Mouse (Mus musculus): ENCODE results near the gene Fras1.

The Fras1 gene

GRCm38 (mm10) chr5:96688885-96689284, 315.1 kb downstream of the Fras1 start:
- DNase-seq (ENCODE audit: low spot score) = no peak

GRCm38 (mm10) chr5:96698972-96699371, 325.2 kb downstream of the Fras1 start:
- no peak for DNase-seq (ENCODE audit: low spot score)

- peak; percentile 36 for DNase-seq (ENCODE audit: low spot score)
Observed at GRCm38 (mm10) chr5:96702706-96703625, 329.2 kb downstream of the Fras1 start.

- no peak for DNase-seq (ENCODE audit: low spot score)
Observed at GRCm38 (mm10) chr5:96708515-96708914, 334.8 kb downstream of the Fras1 start.

- DNase-seq (ENCODE audit: low spot score) = peak; percentile 26
Observed at GRCm38 (mm10) chr5:96712089-96712684, 338.4 kb downstream of the Fras1 start.

- DNase-seq (ENCODE audit: low spot score) = no peak
Observed at GRCm38 (mm10) chr5:96712799-96713198, 339.0 kb downstream of the Fras1 start.

GRCm38 (mm10) chr5:96716273-96717034, 342.7 kb downstream of the Fras1 start:
- no peak for DNase-seq (ENCODE audit: low spot score)

GRCm38 (mm10) chr5:96717690-96718089, 343.9 kb downstream of the Fras1 start:
- no peak for DNase-seq (ENCODE audit: low spot score)

GRCm38 (mm10) chr5:96718601-96719000, 344.8 kb downstream of the Fras1 start:
- DNase-seq (ENCODE audit: low spot score) = no peak

GRCm38 (mm10) chr5:96719221-96719620, 345.5 kb downstream of the Fras1 start:
- no peak for DNase-seq (ENCODE audit: low spot score)

GRCm38 (mm10) chr5:96722690-96723089, 348.9 kb downstream of the Fras1 start:
- DNase-seq (ENCODE audit: low spot score) = no peak

- no peak for DNase-seq (ENCODE audit: low spot score)
Observed at GRCm38 (mm10) chr5:96739138-96739878, 365.6 kb downstream of the Fras1 start.

- no peak for DNase-seq (ENCODE audit: low spot score)
Observed at GRCm38 (mm10) chr5:96747195-96747984, 373.6 kb downstream of the Fras1 start.

- DNase-seq (ENCODE audit: low spot score) = no peak
Observed at GRCm38 (mm10) chr5:96757615-96758014, 383.9 kb downstream of the Fras1 start.

GRCm38 (mm10) chr5:96762021-96762420, 388.3 kb downstream of the Fras1 start:
- no peak for DNase-seq (ENCODE audit: low spot score)

GRCm38 (mm10) chr5:96768846-96769471, 395.2 kb downstream of the Fras1 start:
- peak; percentile 86 for DNase-seq (ENCODE audit: low spot score)

- DNase-seq (ENCODE audit: low spot score) = no peak
Observed at GRCm38 (mm10) chr5:96783506-96784288, 409.9 kb downstream of the Fras1 start.

- DNase-seq (ENCODE audit: low spot score) = no peak
Observed at GRCm38 (mm10) chr5:96785096-96785495, 411.3 kb downstream of the Fras1 start.

- DNase-seq (ENCODE audit: low spot score) = peak; percentile 9
Observed at GRCm38 (mm10) chr5:96792422-96792821, 418.7 kb downstream of the Fras1 start.

Data from embryo, embryonic 10.5 days (tissue).